Mouse (Mus musculus): ENCODE measurements around the gene Gzme. TPM values are rescaled to one million over a fixed set of nuclear protein-coding genes. Genes with fewer than 3 reads are reported as not detected.

Gzme gene
- not detected in 2 replicates for polyA plus RNA-seq (2012; rRNA removed)

DNA sequence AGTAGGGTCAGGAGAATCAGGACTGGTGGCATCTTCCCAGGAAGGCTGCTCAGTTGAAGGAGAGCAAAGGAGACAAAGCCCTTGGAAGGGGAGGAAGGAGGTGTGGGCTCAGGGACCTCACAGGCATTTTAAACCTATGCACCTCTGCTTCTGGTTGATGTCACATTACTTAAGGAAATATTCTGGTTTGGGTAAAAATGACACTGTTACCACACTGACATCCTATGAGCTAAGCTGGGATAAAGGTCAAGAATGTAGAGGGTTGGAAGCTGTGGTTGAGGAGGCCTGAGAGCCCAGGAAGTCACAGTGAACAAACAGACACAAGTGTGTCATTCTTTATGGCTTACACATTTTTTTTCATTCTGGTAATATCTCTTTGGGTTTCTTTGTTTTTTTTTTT, at the start of gene Gzme:
TSS of gene Gzme (minus strand) at position 101 of the 400 bp plus-strand sequence.

DNA sequence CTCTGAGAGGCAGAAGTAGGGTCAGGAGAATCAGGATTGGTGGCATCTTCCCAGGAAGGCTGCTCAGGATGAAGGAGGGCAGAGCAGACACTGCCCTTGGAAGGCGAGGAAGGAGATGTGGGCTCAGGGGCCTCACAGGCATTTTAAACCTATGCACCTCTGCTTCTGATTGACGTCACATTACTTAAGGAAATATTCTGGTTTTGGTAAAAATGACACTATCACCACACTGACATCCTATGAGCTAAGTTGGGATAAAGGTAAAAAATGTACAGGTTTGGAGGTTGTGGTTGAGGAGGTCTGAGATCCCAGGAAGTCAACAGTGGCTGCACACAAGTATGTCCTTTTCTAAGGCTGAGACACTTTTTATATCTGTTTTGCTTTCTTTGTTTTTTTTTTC, 39.1 kb upstream of the Gzme start, which contains the start of gene Gzmg:
TSS of gene Gzmg (minus strand) at position 101 of the 400 bp plus-strand sequence.

DNA sequence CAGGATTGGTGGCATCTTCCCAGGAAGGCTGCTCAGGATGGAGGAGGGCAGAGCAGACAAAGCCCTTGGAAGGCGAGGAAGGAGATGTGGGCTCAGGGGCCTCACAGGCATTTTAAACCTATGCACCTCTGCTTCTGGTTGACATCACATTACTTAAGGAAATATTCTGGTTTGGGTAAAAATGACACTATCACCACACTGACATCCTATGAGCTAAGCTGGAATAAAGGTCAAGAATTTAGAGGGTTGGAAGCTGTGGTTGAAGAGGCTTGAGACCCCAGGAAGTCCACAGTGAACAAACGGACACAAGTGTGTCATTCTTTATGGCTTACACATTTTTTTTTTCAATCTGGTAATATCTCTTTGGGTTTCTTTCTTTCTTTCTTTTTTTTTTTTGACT, 12.1 kb upstream of the Gzme start, which contains the start of gene Gzmd:
TSS of gene Gzmd (minus strand) at position 101 of the 400 bp plus-strand sequence.

DNA sequence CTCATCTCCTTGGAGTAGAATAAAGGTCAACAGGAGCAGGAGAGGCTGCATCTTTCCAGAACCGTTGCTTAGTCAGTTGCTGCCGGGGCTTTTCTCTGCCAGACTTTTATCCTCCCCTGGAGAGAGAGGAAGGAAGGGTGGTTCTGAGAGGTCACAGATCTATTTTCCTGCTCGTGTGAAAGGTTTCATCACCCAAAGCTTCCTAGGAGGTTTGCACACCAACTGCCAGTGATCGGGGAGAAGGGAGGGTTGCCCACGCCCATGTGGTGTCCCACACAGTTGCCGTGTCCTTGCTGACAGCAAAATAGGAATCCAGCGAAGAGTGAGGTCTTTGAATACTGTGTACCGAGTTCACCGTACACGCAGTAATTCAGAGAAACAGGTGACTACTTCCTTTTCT, 18.0 kb downstream of the Gzme start, which contains the start of gene Ctsg:
TSS of gene Ctsg (minus strand) at position 189 of the 400 bp plus-strand sequence.

DNA sequence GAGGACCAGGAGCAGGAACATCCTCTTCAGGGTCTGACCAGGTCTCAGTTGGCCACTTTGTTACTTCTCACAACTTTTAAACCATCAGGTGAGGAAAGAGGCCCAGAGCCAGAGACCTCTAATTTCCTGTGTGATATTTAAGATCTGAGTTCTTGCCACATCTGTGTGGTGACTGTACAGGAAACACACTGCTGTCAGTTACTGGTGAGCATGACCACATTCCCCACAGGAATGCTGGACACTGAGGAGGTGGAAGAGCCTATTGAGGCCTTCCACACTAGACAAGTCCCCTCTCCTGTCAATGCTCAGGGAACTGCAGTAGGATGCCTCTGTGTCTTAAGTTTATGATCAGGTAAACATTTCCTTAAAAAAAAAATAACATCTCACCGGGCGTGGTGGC, 35.3 kb downstream of the Gzme start, which contains the start of gene Mcpt8:
TSS of gene Mcpt8 (minus strand) at position 107 of the 400 bp plus-strand sequence.

Other genes with a start within 250 kb of the Gzme start
- 0.45 and 0.53 TPM in 2 replicates for gene Cbln3, start 236.2 kb downstream of the Gzme start, polyA plus RNA-seq (2012; rRNA removed)
- 14.8 and 16.5 TPM in 2 replicates for gene Khnyn, start 235.7 kb downstream of the Gzme start, polyA plus RNA-seq (2012; rRNA removed)
- 102 and 107 TPM in 2 replicates for gene Sdr39u1, start 220.3 kb downstream of the Gzme start, polyA plus RNA-seq (2012; rRNA removed)
- gene Cma1, start 175.9 kb downstream of the Gzme start, polyA plus RNA-seq (2012; rRNA removed) = 1.4 and 5.1 TPM in 2 replicates
- gene Cma2, start 169.6 kb downstream of the Gzme start, polyA plus RNA-seq (2012; rRNA removed) = not detected in 2 replicates
- gene Mcpt1, start 102.7 kb downstream of the Gzme start, polyA plus RNA-seq (2012; rRNA removed) = 0.08 TPM in 1 of 2 replicates, not detected in the other
- not detected in 2 replicates for gene Mcpt9, start 90.1 kb downstream of the Gzme start, polyA plus RNA-seq (2012; rRNA removed)
- 0.06 TPM in 1 of 2 replicates, not detected in the other for gene Mcpt2, start 78.6 kb downstream of the Gzme start, polyA plus RNA-seq (2012; rRNA removed)
- gene Mcpt4, start 58.3 kb downstream of the Gzme start, polyA plus RNA-seq (2012; rRNA removed) = 0.19 TPM in 1 of 2 replicates, not detected in the other
- gene Mcpt8, start 35.4 kb downstream of the Gzme start, polyA plus RNA-seq (2012; rRNA removed) = 0.07 and 0.23 TPM in 2 replicates
- 0.22 and 0.29 TPM in 2 replicates for gene Ctsg, start 18.1 kb downstream of the Gzme start, polyA plus RNA-seq (2012; rRNA removed)
- gene Gzmd, start 12.0 kb upstream of the Gzme start, polyA plus RNA-seq (2012; rRNA removed) = not detected in 2 replicates
- not detected in 2 replicates for gene Gzmg, start 39.0 kb upstream of the Gzme start, polyA plus RNA-seq (2012; rRNA removed)
- gene Gzmn, start 54.0 kb upstream of the Gzme start, polyA plus RNA-seq (2012; rRNA removed) = not detected in 2 replicates
- gene Gzmf, start 90.8 kb upstream of the Gzme start, polyA plus RNA-seq (2012; rRNA removed) = not detected in 2 replicates
- gene Gzmc, start 114.0 kb upstream of the Gzme start, polyA plus RNA-seq (2012; rRNA removed) = 0.09 TPM in 1 of 2 replicates, not detected in the other
- 0.04 and 0.09 TPM in 2 replicates for gene Gzmb, start 141.6 kb upstream of the Gzme start, polyA plus RNA-seq (2012; rRNA removed)
- 0.09 TPM in 2 replicates for gene Atp12a, start 244.4 kb upstream of the Gzme start, polyA plus RNA-seq (2012; rRNA removed)

Data from central nervous system, embryonic 14 days (tissue).